Mouse (Mus musculus): ENCODE results near the gene Tmem185b.

GRCm38 (mm10) chr1:119497346-119498004, 28.5 kb upstream of the Tmem185b start:
- TF ChIP-seq POLR2A (IDR thresholded peaks at IDR 0.05; ENCODE audit: borderline replicate concordance, control insufficient read depth, low read depth, low read length), result no peak
- TF ChIP-seq CTCF (IDR thresholded peaks at IDR 0.05; ENCODE audit: control insufficient read depth, insufficient read depth, low read length), result no peak
